Mouse (Mus musculus) embryo, embryonic 10.5 days (tissue): ENCODE measurements at regions not wholly inside any gene's neighbourhood (a gene's known extent, or its start where the extent isn't known, plus 50 kb on each side); places are given as distances from the start of the nearest gene placed in this dataset.
A peak's percentile ranks its signal among the peaks of the same experiment; 100 is the strongest.
"Not testable (repeated sequence)": the region's sequence is repeated elsewhere in the genome, so short reads cannot be mapped to it uniquely, and the experiment has no call there.

Source experiments
- DNase-seq: peaks from one replicate; pipeline ENCODE4 v3.0.0-alpha.2; 2015; ENCODE audit warnings: low spot score

DNA sequence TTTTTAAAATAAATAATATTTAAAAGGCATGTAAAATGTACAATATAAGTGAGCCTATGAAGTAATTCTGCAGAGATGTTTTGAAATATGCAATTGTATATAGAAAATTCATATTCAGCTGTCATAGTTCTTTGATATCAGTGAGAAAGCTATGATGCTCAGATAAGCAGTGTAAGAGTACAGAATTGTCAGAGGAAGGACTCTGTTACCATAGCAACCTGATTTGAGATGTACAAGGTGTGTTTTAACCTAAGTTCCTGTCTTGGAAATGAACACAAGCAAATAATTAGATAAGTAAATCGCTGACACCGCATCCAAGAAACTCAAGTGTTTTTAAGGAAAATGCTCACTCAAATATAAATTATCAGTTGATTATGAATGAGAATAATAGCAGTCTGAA lies 271.8 kb downstream of the Gabrg2 start:
- no peak for DNase-seq

DNA sequence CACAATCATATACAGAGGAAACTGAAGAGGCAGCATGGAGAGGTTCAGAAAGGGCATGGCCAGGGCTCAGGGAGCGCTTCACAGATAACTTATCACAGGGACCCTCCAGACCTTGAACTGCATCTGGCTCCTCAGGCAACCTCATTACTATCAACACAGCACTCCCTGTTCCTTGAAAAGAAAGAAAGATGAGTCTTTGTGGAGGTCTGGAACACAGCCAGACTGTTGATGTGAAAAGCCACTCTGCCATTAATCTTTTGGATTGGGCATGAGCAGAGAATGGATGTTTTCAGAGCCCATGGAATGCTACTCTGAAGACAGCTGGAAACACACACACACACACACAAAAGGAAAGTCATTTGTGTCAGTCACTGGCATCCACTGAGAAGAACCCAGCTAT lies 284.0 kb downstream of the Gabrg2 start:
- peak; percentile 8 for DNase-seq

DNA sequence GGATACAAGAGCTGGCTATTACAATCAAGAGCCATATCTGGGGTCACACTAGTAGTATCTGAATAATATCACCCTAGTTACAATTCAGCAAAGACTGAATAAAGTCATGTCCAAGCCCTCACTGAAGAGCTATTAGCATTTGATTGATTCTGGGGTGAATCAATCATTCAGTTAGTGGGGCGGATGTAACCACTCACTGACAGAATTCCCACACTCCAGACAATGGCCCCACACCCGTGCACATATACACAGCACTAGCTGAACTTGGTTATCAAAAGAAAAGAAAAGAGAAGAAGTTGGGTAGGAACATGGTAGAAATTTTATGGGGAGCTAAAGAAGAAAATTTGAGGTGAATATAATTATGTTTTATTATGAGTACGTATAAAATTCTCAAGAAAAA lies 310.0 kb downstream of the Gabrg2 start:
- peak; percentile 36 for DNase-seq

DNA sequence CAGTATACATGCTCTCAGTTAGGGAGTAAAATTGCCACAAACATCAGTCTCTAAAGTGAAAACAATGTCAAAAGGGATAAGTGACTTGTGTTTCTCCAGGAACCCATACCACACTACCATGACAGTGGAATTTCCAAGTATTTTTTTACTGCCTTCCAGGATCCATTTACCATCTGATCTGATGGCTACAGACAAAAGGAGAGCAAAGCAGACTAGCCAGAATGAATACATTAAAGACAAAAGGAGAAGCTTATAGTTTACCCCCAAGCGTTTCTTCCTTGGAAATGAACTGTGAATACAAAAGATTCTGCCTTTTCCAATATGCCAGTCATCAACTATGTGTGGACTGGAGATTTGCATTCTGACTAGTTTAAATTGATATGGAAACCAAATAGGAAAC lies 317.7 kb downstream of the Gabrg2 start:
- DNase-seq, result peak; percentile 10

DNA sequence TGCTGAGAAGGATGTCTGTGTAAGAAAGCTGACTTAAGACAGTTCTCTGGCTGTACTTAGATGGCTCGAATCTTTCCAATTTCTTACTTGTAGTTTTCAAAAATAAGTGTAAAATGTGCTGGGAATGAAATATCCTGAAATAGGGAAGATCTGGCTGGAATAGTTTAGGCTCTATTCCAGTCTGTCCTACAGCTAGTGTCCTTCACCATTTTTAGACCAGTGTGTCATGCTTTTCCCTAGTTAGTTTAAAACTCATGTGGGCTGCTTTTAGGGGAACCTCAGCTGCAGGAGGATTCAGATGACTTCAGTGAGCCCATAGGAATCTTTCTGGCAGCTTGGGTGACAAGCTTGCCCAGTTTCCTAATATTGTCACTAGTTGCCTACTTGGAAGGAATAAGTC lies 348.1 kb downstream of the Gabrg2 start:
- DNase-seq, result no peak

DNA sequence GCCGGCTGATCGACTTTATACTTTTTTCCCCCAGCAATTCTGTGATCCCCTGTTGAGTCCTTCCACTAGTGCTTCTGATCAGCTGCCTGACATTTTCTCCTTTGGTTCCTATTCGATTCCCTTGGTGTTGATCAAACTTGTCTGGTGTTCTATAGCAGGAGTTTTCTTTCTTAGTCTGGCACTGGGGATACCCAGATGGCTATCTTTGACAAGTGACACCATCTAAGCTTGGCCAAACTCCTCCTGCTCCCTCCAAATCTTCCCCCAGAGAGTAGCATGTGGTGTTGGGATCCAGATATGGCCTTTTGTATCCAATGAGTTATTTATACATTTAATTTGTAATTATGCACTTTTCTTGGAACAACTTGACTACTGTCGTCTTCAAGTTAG lies 355.2 kb downstream of the Gabrg2 start:
- no peak for DNase-seq

DNA sequence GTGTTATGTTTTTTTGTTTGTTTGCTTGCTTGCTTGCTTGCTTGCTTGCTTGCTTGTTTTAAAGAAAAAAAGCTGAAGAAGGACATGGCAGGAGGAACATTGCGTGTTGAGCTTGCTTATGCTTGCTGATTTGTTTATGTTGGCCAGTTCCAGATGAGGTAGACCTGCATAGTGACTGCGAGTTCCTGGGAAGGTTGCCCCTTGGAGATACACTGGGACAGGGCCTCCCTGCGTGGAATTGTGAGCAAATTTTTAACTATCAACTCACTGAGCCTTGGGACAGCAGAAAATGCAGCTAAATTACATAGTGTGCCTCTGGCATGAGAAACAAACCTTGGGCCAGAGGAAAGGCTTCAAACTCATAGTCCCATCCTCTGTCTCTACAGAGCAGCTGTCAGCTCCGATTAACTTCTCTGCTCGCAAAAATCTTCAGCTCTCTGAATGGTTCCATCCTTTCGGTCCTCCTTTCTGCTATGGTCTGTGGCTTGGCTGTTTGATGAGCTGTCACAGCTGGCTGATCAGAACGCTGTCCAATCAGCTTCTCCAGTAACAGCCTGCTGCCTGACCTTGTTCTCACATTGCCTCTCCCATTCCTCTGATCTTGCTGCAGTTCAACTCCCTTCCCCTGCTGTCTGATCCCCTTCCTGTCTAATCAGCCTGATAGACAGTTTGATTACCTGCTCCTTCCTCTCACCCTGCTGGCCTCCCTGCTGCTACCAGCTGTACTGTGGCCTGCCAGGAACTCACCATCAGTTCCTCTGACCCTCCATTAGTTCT lies 355.7 kb downstream of the Gabrg2 start:
- peak; percentile 72 for DNase-seq

DNA sequence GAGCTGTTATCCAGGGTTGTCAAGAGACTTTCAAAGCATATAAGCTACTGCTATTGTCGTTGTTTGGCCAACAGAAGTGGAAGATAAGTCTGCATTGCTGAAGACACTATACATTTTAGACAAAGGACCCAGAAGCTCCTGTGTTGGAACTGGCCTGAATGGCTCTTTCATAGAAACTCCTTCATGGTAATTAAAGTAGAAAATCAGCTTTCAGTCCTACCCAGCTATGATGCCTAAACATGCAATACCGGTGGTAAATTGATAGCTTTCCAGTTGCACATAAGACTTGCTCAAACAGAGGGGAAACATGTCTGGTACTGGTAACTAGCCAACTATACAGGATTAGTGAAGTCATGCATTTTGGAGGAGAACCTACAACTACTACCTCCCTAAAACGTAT lies 356.6 kb downstream of the Gabrg2 start:
- DNase-seq, result peak; percentile 22

DNA sequence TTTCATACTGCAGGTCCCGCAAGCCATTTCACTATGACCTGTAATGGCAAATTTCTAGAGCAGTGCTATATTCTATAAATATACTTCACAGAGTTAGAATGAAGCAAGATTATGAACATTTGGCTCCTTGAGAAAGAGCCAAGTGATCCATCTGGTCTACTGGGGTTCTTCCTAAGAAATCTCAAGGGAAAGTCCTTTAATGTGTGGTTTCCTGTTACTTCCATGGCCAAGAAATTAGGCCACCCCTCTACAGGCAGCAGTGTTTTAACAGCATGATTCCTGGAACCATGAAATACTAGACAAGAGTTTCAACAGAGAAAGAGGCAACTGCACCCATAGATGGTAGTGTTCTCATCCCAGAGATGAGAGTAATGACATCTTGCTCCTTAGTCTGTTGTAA lies 401.7 kb downstream of the Gabrg2 start:
- DNase-seq, result no peak

DNA sequence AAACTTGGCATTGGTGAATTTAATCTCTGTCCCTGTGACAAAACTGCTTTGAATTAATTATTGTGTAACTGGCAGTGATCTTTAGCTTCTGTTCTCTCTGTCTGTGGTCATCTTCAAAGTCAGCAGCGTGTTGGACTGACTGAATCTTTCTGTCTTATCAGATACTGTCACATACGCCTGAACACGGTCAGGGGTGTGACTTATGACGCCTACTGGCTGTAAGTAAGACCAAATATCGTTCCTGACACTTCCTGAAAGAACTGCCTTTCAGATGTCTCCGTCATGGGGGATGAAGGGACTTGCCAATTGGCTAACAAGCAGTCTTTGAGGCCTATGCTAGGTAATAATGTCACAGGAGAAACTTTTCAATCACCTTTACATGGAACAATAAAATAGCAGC lies 402.2 kb downstream of the Gabrg2 start:
- no peak for DNase-seq

DNA sequence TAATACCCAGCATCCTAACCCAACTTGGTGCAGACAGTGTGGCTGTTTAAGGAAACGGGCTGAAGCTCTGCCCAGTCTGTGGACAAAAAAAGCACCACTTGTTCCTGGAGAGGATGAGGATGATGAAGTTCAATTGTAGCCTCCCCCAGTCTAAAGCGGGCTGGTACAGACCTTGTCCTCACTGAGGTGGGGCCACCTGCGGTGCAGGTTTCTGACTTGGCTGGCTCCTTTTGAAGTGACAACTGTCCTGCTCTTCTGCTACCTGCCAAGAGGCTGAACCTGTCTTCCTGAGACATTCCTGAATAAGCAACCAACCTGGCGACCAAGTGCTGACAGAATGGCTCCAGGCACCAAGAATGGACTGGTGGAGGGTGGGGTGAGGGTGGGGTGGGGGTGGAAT lies 409.2 kb downstream of the Gabrg2 start:
- not testable (repeated sequence) for DNase-seq
